Mouse (Mus musculus): Measurements from ENCODE around the gene Eef2. TPM values are rescaled to one million over a fixed set of nuclear protein-coding genes. Genes with fewer than 3 reads are reported as not detected.
"Not testable (repeated sequence)": the region's sequence is repeated elsewhere in the genome, so short reads cannot be mapped to it uniquely, and the experiment has no call there.

Gene Eef2
- total and polyA plus RNA-seq, 3 experiments, result 1,695 to 3,878 (median 1,715) TPM

DNA sequence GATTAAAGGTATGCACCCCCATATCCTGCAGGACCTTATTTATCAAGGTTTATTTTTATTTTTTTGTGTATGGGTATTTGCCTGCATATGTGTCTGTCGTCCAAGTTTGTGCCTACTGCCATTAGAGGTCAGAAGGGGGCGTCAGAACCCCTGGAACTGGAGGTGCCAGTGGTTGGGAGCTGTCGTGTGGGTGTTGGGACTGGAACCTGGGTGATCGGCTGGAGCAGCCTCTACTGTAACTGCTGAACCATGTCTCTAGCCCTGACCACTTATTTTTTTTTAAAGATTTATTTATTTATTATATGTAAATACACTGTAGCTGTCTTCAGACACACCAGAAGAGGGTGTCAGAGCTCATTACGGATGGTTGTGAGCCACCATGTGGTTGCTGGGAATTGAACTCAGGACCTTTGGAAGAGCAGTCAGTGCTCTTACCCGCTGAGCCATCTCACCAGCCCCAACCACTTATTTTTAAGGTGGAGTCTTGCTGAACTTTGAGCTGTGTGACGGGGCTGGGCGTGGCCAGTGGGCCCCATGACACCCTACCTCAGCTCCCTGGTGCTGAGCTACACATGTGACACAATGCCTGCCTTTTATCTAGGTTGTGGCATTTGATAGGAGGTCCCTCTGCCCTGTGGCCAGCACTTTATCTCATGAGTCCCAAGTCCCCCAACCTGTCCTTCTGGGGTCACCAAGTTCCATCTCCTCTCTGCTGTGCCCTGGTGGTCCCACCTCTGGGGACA is 26.7 kb downstream of the Eef2 start:
- TF ChIP-seq GATA1 (IDR thresholded peaks at IDR 0.05; ENCODE audit: borderline replicate concordance, low read length) (no peak), TAL1 (conservative IDR thresholded peaks at IDR 0.05; ENCODE audit: low read depth, low read length) (no peak), POLR2AphosphoS5 (IDR thresholded peaks at IDR 0.05; ENCODE audit: insufficient replicate concordance, low read depth, low read length) (no peak), CTCF (IDR thresholded peaks at IDR 0.05; ENCODE audit: low read depth, low read length) (no peak)
- H3K4me1 ChIP-seq (ENCODE audit: insufficient read depth, low read depth, low read length), result peaks cover 16% of the 10 kb centered on the region
- H3K36me3 ChIP-seq (replicated peaks), result no peaks in the 10 kb centered on the region
- H3K4me3 ChIP-seq (ENCODE audit: low read depth, low read length), result no peak overlapping the region
- H3K9me3 ChIP-seq (replicated peaks), result no peaks in the 10 kb centered on the region
- peaks cover 66% of the 10 kb centered on the region for H3K27me3 ChIP-seq (ENCODE audit: insufficient read depth, low read length)
- ATAC-seq (ENCODE audit: extremely low read depth, insufficient number of reproducible peaks, low FRiP score, poor library complexity, severe bottlenecking) (peak; percentile 28; the same call in 1 of the 2 replicates), DNase-seq (ENCODE audit: low spot score) (no peak)

DNA sequence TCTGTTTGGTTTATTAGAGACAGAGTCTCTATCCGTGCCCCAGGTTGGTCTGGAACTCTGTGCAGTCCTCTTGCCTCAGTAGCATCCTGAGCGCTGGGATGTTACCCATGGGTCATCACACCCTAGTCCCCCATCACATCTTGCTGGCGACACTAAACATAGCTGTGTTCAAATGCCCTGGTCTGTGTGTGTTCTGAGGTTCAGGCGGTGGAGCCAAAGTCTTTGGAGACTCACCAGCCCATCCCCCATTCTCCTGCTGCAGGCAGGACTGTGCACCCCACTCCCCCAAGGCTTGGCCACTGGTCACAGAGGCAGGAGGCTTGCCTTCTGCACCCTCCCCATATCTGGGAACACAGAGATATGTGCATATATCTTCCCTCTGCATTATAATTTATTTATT is 27.7 kb downstream of the Eef2 start:
- Histone ChIP-seq H3K9me3 (replicated peaks) (no peaks in the 10 kb centered on the region), H3K27me3 (ENCODE audit: insufficient read depth, low read length) (peaks cover 66% of the 10 kb centered on the region), H3K4me1 (ENCODE audit: insufficient read depth, low read depth, low read length) (peaks cover 16% of the 10 kb centered on the region), H3K36me3 (replicated peaks) (no peaks in the 10 kb centered on the region), H3K4me3 (ENCODE audit: low read depth, low read length) (no peak overlapping the region)
- TF ChIP-seq TAL1 (conservative IDR thresholded peaks at IDR 0.05; ENCODE audit: low read depth, low read length) (no peak), CTCF (IDR thresholded peaks at IDR 0.05; ENCODE audit: low read depth, low read length) (no peak), POLR2AphosphoS5 (IDR thresholded peaks at IDR 0.05; ENCODE audit: insufficient replicate concordance, low read depth, low read length) (no peak), GATA1 (IDR thresholded peaks at IDR 0.05; ENCODE audit: borderline replicate concordance, low read length) (no peak), GATA2 (IDR thresholded peaks at IDR 0.05; ENCODE audit: borderline replicate concordance, low read depth, low read length) (no peak)
- no peak for DNase-seq (ENCODE audit: low spot score)
- ATAC-seq (ENCODE audit: extremely low read depth, insufficient number of reproducible peaks, low FRiP score, poor library complexity, severe bottlenecking), result no peak

DNA sequence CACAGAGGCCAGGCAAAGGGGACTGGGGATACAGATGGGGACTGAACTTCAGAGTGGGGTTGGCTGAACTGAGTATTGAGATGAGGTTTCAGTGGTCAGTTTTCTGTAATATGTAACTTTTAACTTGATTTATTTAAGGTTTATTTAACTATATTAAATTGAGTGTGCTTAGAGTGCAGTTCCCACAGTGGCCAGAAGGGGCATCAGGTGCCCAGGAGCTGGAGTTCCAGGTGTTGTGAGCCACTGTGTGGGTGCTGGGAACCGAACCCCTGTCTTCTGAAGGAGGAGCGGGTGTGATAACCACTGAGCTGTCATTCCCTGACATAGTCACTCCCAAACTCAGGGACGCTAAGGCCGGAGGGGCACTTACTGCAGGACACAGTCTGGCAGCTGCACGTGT is 33.7 kb downstream of the Eef2 start:
- no peak overlapping the region for H3K4me3 ChIP-seq (ENCODE audit: low read depth, low read length)
- ATAC-seq (ENCODE audit: extremely low read depth, insufficient number of reproducible peaks, low FRiP score, poor library complexity, severe bottlenecking), result no peak
- no peaks in the 10 kb centered on the region for H3K4me1 ChIP-seq (ENCODE audit: insufficient read depth, low read depth, low read length)
- TF ChIP-seq GATA2 (IDR thresholded peaks at IDR 0.05; ENCODE audit: borderline replicate concordance, low read depth, low read length) (no peak), CTCF (IDR thresholded peaks at IDR 0.05; ENCODE audit: low read depth, low read length) (peak; percentile 20)
- no peak for DNase-seq (ENCODE audit: low spot score)
- no peaks in the 10 kb centered on the region for H3K36me3 ChIP-seq (replicated peaks)
- H3K27me3 ChIP-seq (ENCODE audit: insufficient read depth, low read length), result peaks cover 60% of the 10 kb centered on the region
- H3K9me3 ChIP-seq (replicated peaks), result peaks cover 4% of the 10 kb centered on the region

DNA sequence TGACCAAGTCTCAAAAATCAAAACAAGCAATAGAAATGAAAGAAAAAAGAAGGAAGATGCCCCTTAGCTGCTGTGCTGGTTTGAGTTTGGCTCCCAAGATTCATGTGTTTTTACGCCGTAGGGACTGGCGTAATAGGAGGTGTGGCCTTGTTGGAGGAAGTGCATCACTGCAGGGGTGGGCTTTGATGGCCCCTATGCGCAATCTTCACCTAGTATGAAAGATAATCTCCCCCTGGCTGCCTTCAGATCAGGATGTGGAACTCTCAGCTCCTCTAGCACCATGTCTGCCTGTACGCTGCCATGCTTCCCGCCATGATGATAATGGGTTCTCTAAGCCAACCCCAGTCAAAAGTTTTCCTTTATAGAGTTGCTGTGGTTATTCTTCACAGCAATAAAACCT is 39.8 kb downstream of the Eef2 start:
- peaks cover 46% of the 10 kb centered on the region for H3K27me3 ChIP-seq (ENCODE audit: insufficient read depth, low read length)
- H3K36me3 ChIP-seq (replicated peaks), result no peaks in the 10 kb centered on the region
- no peak overlapping the region for H3K4me3 ChIP-seq (ENCODE audit: low read depth, low read length)
- TF ChIP-seq GATA2 (IDR thresholded peaks at IDR 0.05; ENCODE audit: borderline replicate concordance, low read depth, low read length) (no peak), CTCF (IDR thresholded peaks at IDR 0.05; ENCODE audit: low read depth, low read length) (no peak), GATA1 (IDR thresholded peaks at IDR 0.05; ENCODE audit: borderline replicate concordance, low read length) (no peak), POLR2AphosphoS5 (IDR thresholded peaks at IDR 0.05; ENCODE audit: insufficient replicate concordance, low read depth, low read length) (no peak), TAL1 (conservative IDR thresholded peaks at IDR 0.05; ENCODE audit: low read depth, low read length) (no peak)
- DNase-seq (ENCODE audit: low spot score) (no peak), ATAC-seq (ENCODE audit: extremely low read depth, insufficient number of reproducible peaks, low FRiP score, poor library complexity, severe bottlenecking) (no peak)
- peaks cover 12% of the 10 kb centered on the region for H3K4me1 ChIP-seq (ENCODE audit: insufficient read depth, low read depth, low read length)
- no peaks in the 10 kb centered on the region for H3K9me3 ChIP-seq (replicated peaks)

DNA sequence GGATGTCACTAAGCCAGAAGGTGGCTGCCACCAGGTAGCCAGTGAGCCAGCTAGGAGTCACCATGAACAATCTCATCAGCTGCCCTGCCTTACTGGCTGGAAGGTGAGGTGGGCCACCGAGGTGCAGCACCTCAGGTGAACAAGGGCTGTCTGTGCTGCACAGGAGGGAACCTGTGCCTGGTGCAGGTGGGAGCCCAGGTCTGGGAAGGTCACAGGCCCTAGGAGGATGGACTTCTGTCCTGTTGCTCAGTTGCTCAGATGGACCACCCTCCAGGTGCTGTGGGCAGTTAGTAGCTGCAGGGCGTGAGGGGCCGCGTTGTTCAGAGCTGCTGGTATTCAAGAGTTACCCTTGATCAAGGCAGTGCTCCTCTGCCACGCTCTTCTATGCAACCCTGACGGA is 40.4 kb downstream of the Eef2 start:
- H3K36me3 ChIP-seq (replicated peaks), result no peaks in the 10 kb centered on the region
- TF ChIP-seq CTCF (IDR thresholded peaks at IDR 0.05; ENCODE audit: low read depth, low read length) (no peak), POLR2AphosphoS5 (IDR thresholded peaks at IDR 0.05; ENCODE audit: insufficient replicate concordance, low read depth, low read length) (no peak), GATA1 (IDR thresholded peaks at IDR 0.05; ENCODE audit: borderline replicate concordance, low read length) (no peak), TAL1 (conservative IDR thresholded peaks at IDR 0.05; ENCODE audit: low read depth, low read length) (no peak), GATA2 (IDR thresholded peaks at IDR 0.05; ENCODE audit: borderline replicate concordance, low read depth, low read length) (no peak)
- DNase-seq (ENCODE audit: low spot score) (no peak), ATAC-seq (ENCODE audit: extremely low read depth, insufficient number of reproducible peaks, low FRiP score, poor library complexity, severe bottlenecking) (no peak)
- H3K4me1 ChIP-seq (ENCODE audit: insufficient read depth, low read depth, low read length), result peaks cover 17% of the 10 kb centered on the region
- H3K27me3 ChIP-seq (ENCODE audit: insufficient read depth, low read length), result peaks cover 46% of the 10 kb centered on the region
- no peak overlapping the region for H3K4me3 ChIP-seq (ENCODE audit: low read depth, low read length)
- no peaks in the 10 kb centered on the region for H3K9me3 ChIP-seq (replicated peaks)

DNA sequence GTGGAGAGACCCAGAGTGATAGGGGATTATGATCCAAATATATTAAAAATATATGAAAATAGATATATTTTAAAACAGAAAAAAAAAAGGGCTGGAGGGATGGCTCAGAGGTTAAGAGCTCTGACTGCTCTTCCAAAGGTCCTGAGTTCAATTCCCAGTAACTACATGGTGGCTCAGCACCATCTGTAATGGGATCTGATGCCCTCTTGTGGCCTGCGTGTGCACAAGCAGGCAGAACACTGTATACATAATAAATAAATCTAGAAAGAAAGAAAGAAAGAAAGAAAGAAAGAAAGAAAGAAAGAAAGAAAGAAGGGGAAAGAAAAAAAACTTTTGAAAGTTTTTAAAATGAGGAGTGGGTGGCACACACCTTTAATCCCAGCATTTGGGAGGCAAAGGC is 40.8 kb downstream of the Eef2 start:
- H3K9me3 ChIP-seq (replicated peaks); DNase-seq (ENCODE audit: low spot score); H3K4me3 ChIP-seq (ENCODE audit: low read depth, low read length); H3K36me3 ChIP-seq (replicated peaks); ATAC-seq (ENCODE audit: extremely low read depth, insufficient number of reproducible peaks, low FRiP score, poor library complexity, severe bottlenecking): not testable (repeated sequence)
- peaks cover 45% of the 10 kb centered on the region for H3K27me3 ChIP-seq (ENCODE audit: insufficient read depth, low read length)
- peaks cover 18% of the 10 kb centered on the region for H3K4me1 ChIP-seq (ENCODE audit: insufficient read depth, low read depth, low read length)
- 0 out of 2 replicates have a peak, but pooled peaks have one; percentile 2 for TF ChIP-seq CTCF (IDR thresholded peaks at IDR 0.05; ENCODE audit: low read depth, low read length)

DNA sequence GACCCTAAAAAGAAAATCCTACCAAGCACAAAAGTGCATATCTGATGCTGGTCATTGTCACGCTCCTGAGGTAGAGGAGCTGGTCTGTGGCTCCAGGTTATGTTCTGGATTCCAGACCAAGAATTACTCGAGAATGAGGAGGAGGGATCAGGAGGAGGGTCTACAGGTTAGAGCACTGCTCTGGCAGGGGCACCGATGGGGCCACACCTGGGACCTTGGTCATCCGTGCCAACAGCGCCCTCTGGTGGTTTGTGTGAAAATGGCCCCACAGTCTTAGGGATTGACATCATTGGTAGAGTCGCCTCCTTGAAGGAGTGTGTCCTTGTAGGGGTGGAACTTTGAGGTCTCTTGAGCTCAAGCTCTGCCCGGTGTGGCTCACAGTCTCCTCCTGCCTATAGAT is 41.5 kb downstream of the Eef2 start:
- DNase-seq (ENCODE audit: low spot score) (peak; percentile 59), ATAC-seq (ENCODE audit: extremely low read depth, insufficient number of reproducible peaks, low FRiP score, poor library complexity, severe bottlenecking) (no peak)
- H3K4me3 ChIP-seq (ENCODE audit: low read depth, low read length), result no peak overlapping the region
- H3K27me3 ChIP-seq (ENCODE audit: insufficient read depth, low read length), result peaks cover 40% of the 10 kb centered on the region
- TF ChIP-seq GATA2 (IDR thresholded peaks at IDR 0.05; ENCODE audit: borderline replicate concordance, low read depth, low read length) (no peak), CTCF (IDR thresholded peaks at IDR 0.05; ENCODE audit: low read depth, low read length) (peak; percentile 75)
- peaks cover 18% of the 10 kb centered on the region for H3K4me1 ChIP-seq (ENCODE audit: insufficient read depth, low read depth, low read length)
- no peaks in the 10 kb centered on the region for H3K36me3 ChIP-seq (replicated peaks)
- no peaks in the 10 kb centered on the region for H3K9me3 ChIP-seq (replicated peaks)
